Mouse (Mus musculus): ENCODE data around the gene Olfr1410. TPM values are rescaled to one million over a fixed set of nuclear protein-coding genes. Genes with fewer than 3 reads are reported as not detected.
A peak's percentile ranks its signal among the peaks of the same experiment; 100 is the strongest.

Olfr1410 gene
- polyA plus RNA-seq, 1 experiment, result not detected

- TF ChIP-seq GATA1 (IDR thresholded peaks at IDR 0.05; ENCODE audit: borderline replicate concordance, low read length), result no peak
- TF ChIP-seq FLI1 (IDR thresholded peaks at IDR 0.05; ENCODE audit: low read length), result no peak
- H3K9me3 ChIP-seq, result no peaks in the 10 kb centered on the region
- H3K4me3 ChIP-seq (replicated peaks), result no peak overlapping the region
- peaks cover 3% of the 10 kb centered on the region for H3K27me3 ChIP-seq (replicated peaks)
- H3K4me1 ChIP-seq, result peaks cover 64% of the 10 kb centered on the region
- H3K36me3 ChIP-seq (replicated peaks; ENCODE audit: low read length), result peaks cover 57% of the 10 kb centered on the region
Observed at GRCm38 (mm10) chr1:92637501-92638172, 32.1 kb downstream of the Olfr1410 start.

DNA sequence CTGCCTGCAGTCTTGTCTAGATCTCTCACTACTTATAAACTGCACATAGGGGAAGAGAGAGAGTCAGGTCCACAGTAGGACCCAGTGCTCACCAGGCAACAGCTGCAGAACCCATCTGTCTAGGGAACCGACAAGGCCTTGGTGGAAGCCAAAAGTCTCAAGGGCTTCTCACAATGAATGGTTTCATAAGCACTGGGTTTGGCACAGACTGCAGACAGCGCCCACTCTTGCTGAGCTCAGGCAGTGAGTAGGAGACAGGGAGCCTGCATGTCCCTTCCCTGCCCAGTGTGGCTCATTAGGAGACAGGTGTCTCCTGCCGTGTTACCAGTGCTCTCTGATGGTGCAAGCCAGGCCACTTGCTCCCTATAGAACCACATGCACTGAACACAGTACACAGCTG lies 32.6 kb downstream of the Olfr1410 start:
- Histone ChIP-seq H3K4me3 (replicated peaks) (no peak overlapping the region), H3K9me3 (no peaks in the 10 kb centered on the region), H3K36me3 (replicated peaks; ENCODE audit: low read length) (peaks cover 57% of the 10 kb centered on the region), H3K4me1 (peaks cover 64% of the 10 kb centered on the region), H3K27me3 (replicated peaks) (peaks cover 3% of the 10 kb centered on the region)
- TF ChIP-seq FLI1 (IDR thresholded peaks at IDR 0.05; ENCODE audit: low read length) (no peak), GATA1 (IDR thresholded peaks at IDR 0.05; ENCODE audit: borderline replicate concordance, low read length) (no peak)

GRCm38 (mm10) chr1:92638736-92639135 lies 33.2 kb downstream of the Olfr1410 start:
- peaks cover 64% of the 10 kb centered on the region for H3K4me1 ChIP-seq
- H3K27me3 ChIP-seq (replicated peaks), result peaks cover 5% of the 10 kb centered on the region
- peaks cover 57% of the 10 kb centered on the region for H3K36me3 ChIP-seq (replicated peaks; ENCODE audit: low read length)
- no peak for TF ChIP-seq GATA1 (IDR thresholded peaks at IDR 0.05; ENCODE audit: borderline replicate concordance, low read length)
- TF ChIP-seq FLI1 (IDR thresholded peaks at IDR 0.05; ENCODE audit: low read length), result no peak
- no peaks in the 10 kb centered on the region for H3K9me3 ChIP-seq
- no peak overlapping the region for H3K4me3 ChIP-seq (replicated peaks)

DNA sequence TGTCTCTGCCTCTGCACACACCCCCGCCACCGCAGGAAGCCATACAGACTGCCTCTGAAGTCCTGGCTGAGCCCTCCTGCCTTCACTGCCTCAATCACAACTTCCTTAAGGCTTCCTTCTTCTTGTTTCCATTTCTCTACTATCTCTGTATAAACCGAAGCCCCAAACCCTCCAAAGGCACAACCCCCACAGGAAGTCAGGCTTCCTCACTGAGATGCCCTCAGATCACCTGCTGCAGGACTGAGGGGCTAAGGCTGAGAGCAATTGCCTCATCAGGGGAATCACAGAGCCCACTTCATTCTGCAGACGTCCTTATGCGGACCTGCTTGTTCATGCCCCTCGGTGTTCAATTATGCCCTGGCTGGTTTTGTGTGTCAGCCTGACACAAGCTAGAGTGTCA lies 34.8 kb downstream of the Olfr1410 start:
- TF ChIP-seq FLI1 (IDR thresholded peaks at IDR 0.05; ENCODE audit: low read length), result no peak
- no peak for TF ChIP-seq GATA1 (IDR thresholded peaks at IDR 0.05; ENCODE audit: borderline replicate concordance, low read length)
- no peaks in the 10 kb centered on the region for H3K9me3 ChIP-seq
- H3K27me3 ChIP-seq (replicated peaks), result peaks cover 16% of the 10 kb centered on the region
- H3K4me1 ChIP-seq, result peaks cover 67% of the 10 kb centered on the region
- H3K36me3 ChIP-seq (replicated peaks; ENCODE audit: low read length), result peaks cover 49% of the 10 kb centered on the region
- peak overlapping the region; percentile 99 for H3K4me3 ChIP-seq (replicated peaks)

DNA sequence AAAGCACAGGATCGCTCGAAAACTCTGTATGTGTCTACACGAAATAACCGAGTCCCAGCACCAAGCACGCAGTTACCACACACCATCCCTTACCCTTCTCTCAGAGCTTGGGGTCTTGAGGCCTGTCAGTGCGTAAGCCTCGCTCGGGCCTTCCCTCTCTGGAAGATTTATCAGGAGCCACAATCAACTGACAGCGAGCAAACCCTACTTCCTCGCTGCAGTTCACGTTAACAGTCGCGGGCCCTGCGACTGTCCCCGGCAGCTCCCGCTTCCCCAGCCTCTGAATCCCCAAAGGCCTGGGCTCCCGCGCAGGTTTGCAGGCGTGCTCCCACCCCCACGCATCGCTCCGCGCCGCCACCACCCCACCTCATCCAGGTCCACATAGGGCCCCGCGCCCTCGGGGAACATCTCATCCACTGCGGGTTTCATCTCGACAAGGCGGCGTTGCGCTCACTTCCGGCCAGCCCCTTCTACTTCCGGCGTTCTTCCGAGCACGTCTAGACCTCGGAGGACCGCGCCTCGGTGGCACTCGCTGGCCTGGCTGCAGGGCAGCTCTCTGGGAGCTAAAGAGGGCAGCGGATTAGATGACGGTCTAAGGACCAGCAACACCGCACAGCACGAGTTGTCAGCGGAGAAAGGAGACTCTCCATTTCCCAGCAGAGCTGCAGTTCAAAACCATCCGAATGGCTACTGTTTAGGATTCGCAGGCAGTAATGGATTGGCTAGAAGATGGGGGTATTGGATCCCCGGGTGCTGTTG lies 36.1 kb downstream of the Olfr1410 start, which contains the start of gene Cops9:
TSS of gene Cops9 (minus strand) at position 472 of the 759 bp plus-strand sequence.
- H3K4me1 ChIP-seq, result peaks cover 66% of the 10 kb centered on the region

GRCm38 (mm10) chr1:92643691-92644090 lies 38.1 kb downstream of the Olfr1410 start:
- Histone ChIP-seq H3K4me3 (replicated peaks) (no peak overlapping the region), H3K9me3 (no peaks in the 10 kb centered on the region), H3K4me1 (peaks cover 76% of the 10 kb centered on the region), H3K27me3 (replicated peaks) (peaks cover 32% of the 10 kb centered on the region), H3K36me3 (replicated peaks; ENCODE audit: low read length) (peaks cover 18% of the 10 kb centered on the region)
- TF ChIP-seq GATA1 (IDR thresholded peaks at IDR 0.05; ENCODE audit: borderline replicate concordance, low read length) (no peak), FLI1 (IDR thresholded peaks at IDR 0.05; ENCODE audit: low read length) (no peak)

More for the DNA sequence above, 36.1 kb downstream of the Olfr1410 start, which contains the start of gene Cops9:
- Histone ChIP-seq H3K36me3 (replicated peaks; ENCODE audit: low read length) (peaks cover 38% of the 10 kb centered on the region), H3K27me3 (replicated peaks) (peaks cover 27% of the 10 kb centered on the region), H3K4me3 (replicated peaks) (peak within 1 kb of the TSS; percentile 99), H3K9me3 (no peaks in the 10 kb centered on the region)
- TF ChIP-seq FLI1 (IDR thresholded peaks at IDR 0.05; ENCODE audit: low read length) (peak; percentile 82; the same call in 1 of the 2 replicates), GATA1 (IDR thresholded peaks at IDR 0.05; ENCODE audit: borderline replicate concordance, low read length) (no peak)

GRCm38 (mm10) chr1:92644916-92645315 lies 39.3 kb downstream of the Olfr1410 start:
- TF ChIP-seq FLI1 (IDR thresholded peaks at IDR 0.05; ENCODE audit: low read length), result no peak
- TF ChIP-seq GATA1 (IDR thresholded peaks at IDR 0.05; ENCODE audit: borderline replicate concordance, low read length), result no peak
- H3K4me1 ChIP-seq, result peaks cover 67% of the 10 kb centered on the region
- H3K36me3 ChIP-seq (replicated peaks; ENCODE audit: low read length), result peaks cover 5% of the 10 kb centered on the region
- peaks cover 38% of the 10 kb centered on the region for H3K27me3 ChIP-seq (replicated peaks)
- no peak overlapping the region for H3K4me3 ChIP-seq (replicated peaks)
- H3K9me3 ChIP-seq, result no peaks in the 10 kb centered on the region

GRCm38 (mm10) chr1:92646111-92646510 lies 40.5 kb downstream of the Olfr1410 start:
- Histone ChIP-seq H3K36me3 (replicated peaks; ENCODE audit: low read length) (no peaks in the 10 kb centered on the region), H3K27me3 (replicated peaks) (peaks cover 50% of the 10 kb centered on the region), H3K4me1 (peaks cover 60% of the 10 kb centered on the region), H3K4me3 (replicated peaks) (no peak overlapping the region), H3K9me3 (no peaks in the 10 kb centered on the region)
- TF ChIP-seq FLI1 (IDR thresholded peaks at IDR 0.05; ENCODE audit: low read length), result no peak
- TF ChIP-seq GATA1 (IDR thresholded peaks at IDR 0.05; ENCODE audit: borderline replicate concordance, low read length), result no peak

DNA sequence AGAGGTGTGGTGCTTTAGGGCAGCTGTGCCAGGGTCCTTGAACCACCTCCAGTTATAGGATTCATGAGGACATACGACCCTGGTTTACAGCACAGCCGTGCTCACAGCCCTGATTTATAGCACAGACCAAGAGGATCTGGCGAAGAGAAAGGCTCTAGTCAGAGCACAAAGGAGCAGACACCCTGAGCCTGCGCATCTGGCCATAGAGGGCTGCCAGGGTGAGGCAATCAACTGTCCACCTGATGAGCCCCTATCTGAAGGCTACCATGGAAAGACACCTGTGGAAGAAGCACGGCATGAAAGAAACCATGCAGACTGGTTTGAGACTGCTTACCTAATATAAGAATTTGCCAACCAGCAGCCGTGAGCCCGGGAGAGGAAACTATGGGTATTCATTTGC lies 41.0 kb downstream of the Olfr1410 start:
- Histone ChIP-seq H3K9me3 (no peaks in the 10 kb centered on the region), H3K4me3 (replicated peaks) (no peak overlapping the region), H3K36me3 (replicated peaks; ENCODE audit: low read length) (no peaks in the 10 kb centered on the region), H3K27me3 (replicated peaks) (peaks cover 55% of the 10 kb centered on the region), H3K4me1 (peaks cover 62% of the 10 kb centered on the region)
- no peak for TF ChIP-seq FLI1 (IDR thresholded peaks at IDR 0.05; ENCODE audit: low read length)
- no peak for TF ChIP-seq GATA1 (IDR thresholded peaks at IDR 0.05; ENCODE audit: borderline replicate concordance, low read length)

GRCm38 (mm10) chr1:92647026-92647425 lies 41.4 kb downstream of the Olfr1410 start:
- Histone ChIP-seq H3K4me3 (replicated peaks) (no peak overlapping the region), H3K27me3 (replicated peaks) (peaks cover 59% of the 10 kb centered on the region), H3K36me3 (replicated peaks; ENCODE audit: low read length) (no peaks in the 10 kb centered on the region), H3K4me1 (peaks cover 65% of the 10 kb centered on the region), H3K9me3 (no peaks in the 10 kb centered on the region)
- no peak for TF ChIP-seq GATA1 (IDR thresholded peaks at IDR 0.05; ENCODE audit: borderline replicate concordance, low read length)
- TF ChIP-seq FLI1 (IDR thresholded peaks at IDR 0.05; ENCODE audit: low read length), result no peak

Data from megakaryocyte, embryonic 14.5 days (primary cell).